Mouse (Mus musculus): ENCODE measurements around the gene Etv4. TPM values are rescaled to one million over a fixed set of nuclear protein-coding genes. Genes with fewer than 3 reads are reported as not detected.
A peak's percentile ranks its signal among the peaks of the same experiment; 100 is the strongest.

Etv4 gene
- polyA plus RNA-seq, 1 experiment from 2014 or later, result 3.9 TPM

DNA sequence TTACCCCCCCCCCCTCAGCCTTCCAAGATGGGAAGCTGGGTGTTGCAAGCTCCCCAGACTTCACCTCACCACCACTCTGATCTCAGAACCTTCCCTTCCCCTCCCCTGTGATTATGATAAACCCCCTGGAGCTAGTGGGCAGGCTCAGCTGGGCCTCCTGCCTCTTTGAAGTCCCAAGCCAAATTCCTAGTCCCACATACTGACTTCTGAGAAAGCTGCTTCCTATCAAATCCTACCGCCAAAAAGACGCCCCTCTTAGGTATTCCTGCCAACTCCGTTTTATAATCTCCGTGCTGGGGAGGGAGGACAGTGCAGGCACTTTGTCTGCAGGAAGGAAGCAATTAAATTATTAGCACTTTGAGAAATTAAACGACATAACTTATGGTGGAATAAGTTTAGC, 16.2 kb upstream of the Etv4 start:
- Histone ChIP-seq H3K4me2 (no peak overlapping the region), H3K9ac (ENCODE audit: low read depth, low read length) (no peak overlapping the region), H3K4me3 (ENCODE audit: low read depth, low read length) (no peak overlapping the region), H3K4me1 (replicated peaks; ENCODE audit: control insufficient read depth, insufficient read depth, low read length) (no peaks in the 10 kb centered on the region), H3K36me3 (ENCODE audit: control insufficient read depth, insufficient read depth, low read length) (no peaks in the 10 kb centered on the region), H3K9me3 (ENCODE audit: control insufficient read depth, low read length) (no peaks in the 10 kb centered on the region), H3K27ac (ENCODE audit: low read depth, low read length) (no peak overlapping the region), H3K27me3 (replicated peaks; ENCODE audit: control insufficient read depth, insufficient read depth, low read length) (no peaks in the 10 kb centered on the region)
- no peak for DNase-seq (ENCODE audit: low spot score)
- no peak for ATAC-seq (replicated peaks; ENCODE audit: low FRiP score)
- 19% methylated on average over 5 of the region's 5 CpGs for WGBS

DNA sequence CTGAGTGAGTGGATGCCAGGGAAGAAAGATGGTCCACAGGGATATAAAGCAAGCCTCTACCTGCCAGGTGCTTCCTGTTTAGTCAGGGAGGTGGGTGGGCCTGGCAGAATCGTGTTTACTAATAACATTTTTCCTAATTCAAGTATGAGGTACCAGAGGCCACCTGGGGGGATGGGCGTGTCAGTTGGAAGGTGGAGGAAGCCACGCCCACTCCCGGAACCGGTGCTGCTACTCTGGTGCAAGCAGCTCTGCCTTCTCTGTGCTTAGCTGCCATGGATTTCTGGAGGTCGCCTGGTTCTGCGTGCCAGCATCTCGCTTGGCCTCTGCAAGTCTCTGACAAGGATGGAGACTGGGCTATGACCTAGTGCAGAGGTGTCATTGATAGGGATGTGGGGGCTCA, 12.9 kb upstream of the Etv4 start:
- H3K27me3 ChIP-seq (replicated peaks; ENCODE audit: control insufficient read depth, insufficient read depth, low read length), result no peaks in the 10 kb centered on the region
- WGBS, result 40% methylated on average over 8 of the region's 8 CpGs

DNA sequence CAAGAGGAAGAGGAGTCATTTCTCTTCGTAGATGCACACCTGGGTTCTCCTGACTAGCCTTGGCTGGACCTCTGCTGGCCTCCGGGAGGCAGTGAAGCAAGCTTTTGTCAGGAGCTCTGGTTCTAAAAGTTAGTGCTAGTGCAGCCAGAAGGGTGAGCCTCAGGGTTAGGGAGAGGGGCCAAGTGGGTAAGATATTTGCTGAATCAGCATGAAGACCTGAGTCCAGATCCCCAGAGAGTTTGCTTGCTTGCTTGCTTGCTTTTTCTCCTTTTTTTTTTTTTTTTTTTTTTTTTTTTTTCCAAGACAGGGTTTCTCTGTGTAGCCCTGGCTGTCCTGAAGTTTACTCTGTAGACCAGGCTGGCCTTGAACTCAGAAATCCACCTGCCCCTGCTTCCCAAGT, 12.2 kb upstream of the Etv4 start:
- Histone ChIP-seq H3K9ac (ENCODE audit: low read depth, low read length) (no peak overlapping the region), H3K4me3 (ENCODE audit: low read depth, low read length) (no peak overlapping the region), H3K27ac (ENCODE audit: low read depth, low read length) (no peak overlapping the region; the same call in 1 of the 2 replicates), H3K4me1 (replicated peaks; ENCODE audit: control insufficient read depth, insufficient read depth, low read length) (no peaks in the 10 kb centered on the region), H3K27me3 (replicated peaks; ENCODE audit: control insufficient read depth, insufficient read depth, low read length) (no peaks in the 10 kb centered on the region), H3K36me3 (ENCODE audit: control insufficient read depth, insufficient read depth, low read length) (no peaks in the 10 kb centered on the region), H3K9me3 (ENCODE audit: control insufficient read depth, low read length) (no peaks in the 10 kb centered on the region), H3K4me2 (no peak overlapping the region)
- WGBS, result 76% methylated on average over 2 of the region's 2 CpGs
- no peak for DNase-seq (ENCODE audit: low spot score)
- ATAC-seq (replicated peaks; ENCODE audit: low FRiP score), result no peak

More for the DNA sequence above, 12.9 kb upstream of the Etv4 start:
- Histone ChIP-seq H3K4me2 (no peak overlapping the region), H3K4me1 (replicated peaks; ENCODE audit: control insufficient read depth, insufficient read depth, low read length) (no peaks in the 10 kb centered on the region), H3K9ac (ENCODE audit: low read depth, low read length) (no peak overlapping the region), H3K4me3 (ENCODE audit: low read depth, low read length) (no peak overlapping the region), H3K36me3 (ENCODE audit: control insufficient read depth, insufficient read depth, low read length) (no peaks in the 10 kb centered on the region), H3K27ac (ENCODE audit: low read depth, low read length) (no peak overlapping the region), H3K9me3 (ENCODE audit: control insufficient read depth, low read length) (no peaks in the 10 kb centered on the region)
- DNase-seq (ENCODE audit: low spot score), result no peak
- ATAC-seq (replicated peaks; ENCODE audit: low FRiP score), result no peak

DNA sequence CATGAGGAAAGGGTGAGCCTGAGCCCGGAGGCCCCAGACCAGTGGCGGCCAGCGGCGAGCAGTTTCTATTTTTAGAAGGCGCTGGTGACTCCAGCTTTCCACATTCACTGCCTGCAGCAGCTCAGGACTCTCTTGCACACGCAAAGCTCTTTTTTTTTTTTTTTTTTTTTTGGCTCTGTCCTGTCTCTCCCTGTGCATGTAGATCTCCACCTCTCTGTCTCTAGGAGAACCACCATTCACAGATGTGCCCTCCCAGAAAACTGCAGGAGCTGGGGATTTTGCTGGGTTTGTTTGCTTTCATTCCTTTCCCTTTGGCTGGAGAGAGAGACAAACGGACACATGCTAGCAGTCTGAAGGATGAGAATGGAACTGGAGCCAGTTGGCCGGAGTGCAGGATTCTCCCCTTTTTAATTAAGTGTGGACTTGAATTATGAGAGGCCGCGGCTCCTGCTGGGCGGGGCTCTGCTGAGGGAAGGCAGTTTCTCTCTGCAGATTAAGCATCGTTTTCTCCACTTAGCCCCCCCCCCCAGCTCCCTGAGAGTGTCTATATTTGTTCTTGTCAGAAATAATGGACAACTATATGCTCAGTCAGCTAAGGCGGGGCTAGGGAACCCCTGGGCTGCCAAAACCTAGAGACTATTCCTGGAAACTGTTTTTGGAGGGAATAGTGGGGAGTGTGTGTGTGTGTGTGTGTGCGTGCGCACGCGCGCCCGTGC, 5.8 kb upstream of the Etv4 start:
- Histone ChIP-seq H3K36me3 (ENCODE audit: control insufficient read depth, insufficient read depth, low read length) (no peaks in the 10 kb centered on the region), H3K4me3 (ENCODE audit: low read depth, low read length) (no peak overlapping the region), H3K9ac (ENCODE audit: low read depth, low read length) (no peak overlapping the region), H3K27ac (ENCODE audit: low read depth, low read length) (0 out of 2 replicates have a peak overlapping the region, but pooled peaks have one; percentile 6), H3K4me1 (replicated peaks; ENCODE audit: control insufficient read depth, insufficient read depth, low read length) (no peaks in the 10 kb centered on the region; the same call in 1 of the 2 replicates), H3K4me2 (peak overlapping the region; percentile 34; the same call in 1 of the 2 replicates), H3K27me3 (replicated peaks; ENCODE audit: control insufficient read depth, insufficient read depth, low read length) (peaks cover 24% of the 10 kb centered on the region), H3K9me3 (ENCODE audit: control insufficient read depth, low read length) (no peaks in the 10 kb centered on the region)
- ATAC-seq (replicated peaks; ENCODE audit: low FRiP score) (no peak), DNase-seq (ENCODE audit: low spot score) (no peak)
- 39% methylated on average over 19 of the region's 19 CpGs for WGBS

DNA sequence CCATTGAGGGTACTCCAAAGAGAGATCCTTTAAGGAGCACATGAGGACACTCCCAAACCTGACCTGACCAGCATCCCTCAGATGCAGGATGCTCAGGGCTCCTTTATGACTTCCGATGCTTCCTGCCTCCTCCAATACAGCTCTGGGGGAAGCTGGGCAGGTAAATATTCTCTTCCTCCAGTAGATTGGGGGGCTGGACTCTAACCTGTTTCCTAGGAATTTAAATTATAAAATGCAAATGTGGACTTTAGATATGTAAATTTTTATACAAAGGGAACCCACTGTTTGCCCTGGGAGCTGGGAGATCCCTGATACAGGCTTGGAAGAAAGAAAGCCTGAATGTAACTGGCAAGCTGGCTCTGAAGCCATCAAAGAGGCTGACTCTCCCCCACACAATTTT, 2.3 kb upstream of the Etv4 start:
- Histone ChIP-seq H3K4me1 (replicated peaks; ENCODE audit: control insufficient read depth, insufficient read depth, low read length) (peaks cover 6% of the 10 kb centered on the region), H3K9ac (ENCODE audit: low read depth, low read length) (no peak overlapping the region), H3K4me3 (ENCODE audit: low read depth, low read length) (no peak overlapping the region), H3K9me3 (ENCODE audit: control insufficient read depth, low read length) (no peaks in the 10 kb centered on the region), H3K36me3 (ENCODE audit: control insufficient read depth, insufficient read depth, low read length) (no peaks in the 10 kb centered on the region), H3K27me3 (replicated peaks; ENCODE audit: control insufficient read depth, insufficient read depth, low read length) (peaks cover 58% of the 10 kb centered on the region), H3K4me2 (no peak overlapping the region), H3K27ac (ENCODE audit: low read depth, low read length) (no peak overlapping the region)
- ATAC-seq (replicated peaks; ENCODE audit: low FRiP score), result no peak
- WGBS, result 83% methylated on average over 1 of the region's 1 CpGs
- DNase-seq (ENCODE audit: low spot score), result no peak

DNA sequence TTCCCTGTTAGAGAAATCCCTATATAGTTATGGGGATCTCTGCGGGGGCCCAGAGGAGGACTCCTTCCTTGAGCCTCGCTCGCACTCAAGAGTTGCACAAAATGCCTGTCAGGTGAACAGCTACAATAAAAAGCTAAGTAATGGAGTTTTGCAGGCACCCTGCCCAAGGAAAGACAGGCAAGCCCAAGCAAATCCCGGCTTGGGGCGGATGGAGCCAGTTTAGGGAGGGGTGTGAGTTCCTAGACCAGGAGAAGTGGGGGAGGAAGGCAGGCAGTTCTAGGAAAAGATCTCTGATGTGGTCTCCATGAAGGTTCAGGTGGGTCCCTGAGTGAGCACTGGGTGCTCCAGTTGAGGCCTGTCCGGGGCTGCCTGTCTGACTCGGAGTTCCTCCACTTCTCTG, 1.5 kb upstream of the Etv4 start:
- no peak overlapping the region for H3K27ac ChIP-seq (ENCODE audit: low read depth, low read length)
- WGBS, result 54% methylated on average over 7 of the region's 7 CpGs
- H3K9me3 ChIP-seq (ENCODE audit: control insufficient read depth, low read length), result no peaks in the 10 kb centered on the region
- H3K9ac ChIP-seq (ENCODE audit: low read depth, low read length), result no peak overlapping the region
- peaks cover 66% of the 10 kb centered on the region for H3K27me3 ChIP-seq (replicated peaks; ENCODE audit: control insufficient read depth, insufficient read depth, low read length)
- H3K4me3 ChIP-seq (ENCODE audit: low read depth, low read length), result no peak overlapping the region
- no peak overlapping the region for H3K4me2 ChIP-seq
- ATAC-seq (replicated peaks; ENCODE audit: low FRiP score), result no peak
- DNase-seq (ENCODE audit: low spot score), result no peak
- H3K36me3 ChIP-seq (ENCODE audit: control insufficient read depth, insufficient read depth, low read length), result no peaks in the 10 kb centered on the region
- peaks cover 6% of the 10 kb centered on the region for H3K4me1 ChIP-seq (replicated peaks; ENCODE audit: control insufficient read depth, insufficient read depth, low read length)

DNA sequence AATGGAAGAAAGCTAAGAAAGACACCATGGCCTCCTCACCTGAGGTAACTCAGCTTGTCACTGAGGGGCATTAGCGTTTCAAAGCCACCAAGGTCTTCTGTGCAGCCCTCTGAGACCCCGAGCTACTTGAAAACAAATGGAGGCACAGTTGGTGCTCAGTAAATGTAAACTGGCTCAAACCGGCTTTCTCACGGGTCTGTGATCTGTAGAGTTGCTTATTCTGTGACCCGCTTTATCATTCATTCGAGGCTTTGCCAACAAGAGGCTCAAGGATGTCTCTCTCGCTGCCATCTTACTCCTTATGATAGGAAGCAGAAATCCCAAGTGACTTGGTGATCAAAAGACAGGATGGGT, 658 bp upstream of the Etv4 start:
- Histone ChIP-seq H3K9me3 (ENCODE audit: control insufficient read depth, low read length) (no peaks in the 10 kb centered on the region), H3K27ac (ENCODE audit: low read depth, low read length) (no peak overlapping the region), H3K4me2 (peak overlapping the region; percentile 91), H3K27me3 (replicated peaks; ENCODE audit: control insufficient read depth, insufficient read depth, low read length) (peaks cover 72% of the 10 kb centered on the region), H3K4me1 (replicated peaks; ENCODE audit: control insufficient read depth, insufficient read depth, low read length) (peaks cover 6% of the 10 kb centered on the region), H3K9ac (ENCODE audit: low read depth, low read length) (0 out of 2 replicates have a peak overlapping the region, but pooled peaks have one; percentile 15), H3K4me3 (ENCODE audit: low read depth, low read length) (peak overlapping the region; percentile 54), H3K36me3 (ENCODE audit: control insufficient read depth, insufficient read depth, low read length) (no peaks in the 10 kb centered on the region)
- DNase-seq (ENCODE audit: low spot score) (no peak), ATAC-seq (replicated peaks; ENCODE audit: low FRiP score) (no peak)
- WGBS, result 5% methylated on average over 7 of the region's 7 CpGs

DNA sequence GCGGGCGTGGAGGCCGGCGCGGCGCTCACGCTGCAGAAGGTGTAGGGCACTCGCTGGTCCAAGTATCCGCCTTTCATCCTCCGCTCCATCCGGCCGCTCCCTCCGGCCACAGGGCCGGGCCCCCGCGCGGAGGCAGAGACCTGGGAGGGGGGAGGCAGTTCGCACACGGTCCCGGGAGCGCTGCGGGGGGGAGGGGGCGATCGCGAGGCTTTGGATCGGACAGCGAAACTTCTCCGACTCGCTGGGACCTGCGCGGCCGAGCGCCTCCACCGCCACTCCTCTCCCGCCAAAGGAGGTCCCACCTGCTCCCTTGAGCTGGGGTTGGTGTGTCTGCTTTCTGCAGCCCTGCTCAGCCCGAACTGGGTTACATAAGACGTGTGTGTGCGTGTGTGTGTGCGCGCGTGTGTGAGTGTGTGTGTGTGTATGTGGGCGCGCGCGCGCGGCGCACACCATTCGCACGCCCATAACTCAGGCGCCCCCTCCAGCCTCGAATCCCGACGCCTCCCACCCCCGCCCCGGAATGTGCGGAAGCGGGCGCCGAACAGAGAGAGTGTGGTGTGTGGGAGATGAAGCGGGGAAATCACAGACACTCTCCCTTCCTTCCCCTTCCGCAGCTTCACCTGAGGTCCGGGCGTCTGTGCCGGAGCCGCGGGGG, 556 bp downstream of the Etv4 start:
- H3K4me2 ChIP-seq, result peak overlapping the region; percentile 91

DNA sequence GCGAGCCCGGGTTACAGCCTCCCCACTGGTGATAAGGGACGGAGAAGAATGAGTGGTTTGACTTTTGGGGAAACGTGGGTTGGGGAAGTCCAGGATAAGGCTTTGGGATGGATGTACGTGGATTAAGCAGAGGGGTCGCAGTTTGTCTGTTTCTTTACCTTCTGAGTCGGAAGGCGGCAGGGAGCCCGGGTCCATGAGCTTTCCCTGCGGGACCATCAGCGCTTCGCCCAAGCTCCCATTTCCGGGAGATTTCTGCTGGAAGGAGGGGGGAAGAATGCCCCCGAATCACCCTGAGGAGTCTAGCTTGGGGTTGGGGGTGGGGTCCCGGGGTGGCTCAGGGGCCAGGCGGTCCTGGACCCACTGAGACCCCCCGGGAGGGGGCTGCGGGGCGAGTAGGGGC, 1.1 kb downstream of the Etv4 start:
- no peak for ATAC-seq (replicated peaks; ENCODE audit: low FRiP score)

More for the DNA sequence above, 556 bp downstream of the Etv4 start:
- Histone ChIP-seq H3K9ac (ENCODE audit: low read depth, low read length) (peak overlapping the region; percentile 60), H3K9me3 (ENCODE audit: control insufficient read depth, low read length) (no peaks in the 10 kb centered on the region), H3K27me3 (replicated peaks; ENCODE audit: control insufficient read depth, insufficient read depth, low read length) (peaks cover 80% of the 10 kb centered on the region), H3K27ac (ENCODE audit: low read depth, low read length) (peak overlapping the region; percentile 11; the same call in 1 of the 2 replicates), H3K36me3 (ENCODE audit: control insufficient read depth, insufficient read depth, low read length) (no peaks in the 10 kb centered on the region), H3K4me1 (replicated peaks; ENCODE audit: control insufficient read depth, insufficient read depth, low read length) (peaks cover 6% of the 10 kb centered on the region), H3K4me3 (ENCODE audit: low read depth, low read length) (peak overlapping the region; percentile 54)
- DNase-seq (ENCODE audit: low spot score) (peak; percentile 49), ATAC-seq (replicated peaks; ENCODE audit: low FRiP score) (peak; percentile 45)
- WGBS, result under 1% methylated on average over 61 of the region's 67 CpGs

More for the DNA sequence above, 1.1 kb downstream of the Etv4 start:
- DNase-seq (ENCODE audit: low spot score), result no peak
- Histone ChIP-seq H3K36me3 (ENCODE audit: control insufficient read depth, insufficient read depth, low read length) (no peaks in the 10 kb centered on the region), H3K4me1 (replicated peaks; ENCODE audit: control insufficient read depth, insufficient read depth, low read length) (peaks cover 6% of the 10 kb centered on the region), H3K9ac (ENCODE audit: low read depth, low read length) (peak overlapping the region; percentile 60), H3K9me3 (ENCODE audit: control insufficient read depth, low read length) (no peaks in the 10 kb centered on the region), H3K27ac (ENCODE audit: low read depth, low read length) (no peak overlapping the region), H3K4me3 (ENCODE audit: low read depth, low read length) (peak overlapping the region; percentile 54), H3K27me3 (replicated peaks; ENCODE audit: control insufficient read depth, insufficient read depth, low read length) (peaks cover 81% of the 10 kb centered on the region), H3K4me2 (peak overlapping the region; percentile 91)
- WGBS, result 4% methylated on average over 19 of the region's 19 CpGs
